Mouse (Mus musculus) hindbrain, postnatal 0 days (tissue): Measurements from ENCODE around the gene Neu1. TPM values are rescaled to one million over a fixed set of nuclear protein-coding genes. Genes with fewer than 3 reads are reported as not detected.

Experiments
- ATAC-seq: fragments of 200-750 bp; cut with Nextera tagmentation; 2 replicates; pipeline ENCODE4 v1.8.0; 2017; ENCODE audit warnings: mild to moderate bottlenecking, moderate TSS enrichment, moderate library complexity
- DNase-seq: peaks from one replicate; pipeline ENCODE4 v3.0.0-alpha.2; 2015; ENCODE audit warnings: low spot score
- H3K27ac ChIP-seq: fragments of 300-500 bp; sonication (generic); 2 replicates; pipeline ENCODE4 v1.5.1; 2014; ENCODE audit warnings: mild to moderate bottlenecking
- H3K27me3 ChIP-seq: fragments of 300-500 bp; sonication (generic); 2 replicates; pipeline ENCODE4 v1.6.1; 2014; ENCODE audit warnings: low read length, mixed read lengths; ENCODE audit not compliant: insufficient read depth
- H3K36me3 ChIP-seq: fragments of 300-500 bp; sonication (generic); 2 replicates; pipeline ENCODE4 v1.6.1; 2014; ENCODE audit warnings: low read length, mixed read lengths; ENCODE audit not compliant: insufficient read depth
- H3K4me1 ChIP-seq: fragments of 300-500 bp; sonication (generic); 2 replicates; pipeline ENCODE4 v1.6.1; 2014; ENCODE audit warnings: antibody characterized with exemption, low read length, mixed read lengths; ENCODE audit not compliant: insufficient read depth
- H3K4me2 ChIP-seq: fragments of 300-500 bp; sonication (generic); 2 replicates; pipeline ENCODE4 v1.6.1; 2014; ENCODE audit warnings: low read depth, mild to moderate bottlenecking, low read length, moderate library complexity, mixed read lengths
- H3K4me3 ChIP-seq: fragments of 300-500 bp; sonication (generic); 2 replicates; pipeline ENCODE4 v1.5.1; 2014; ENCODE audit warnings: low read length
- H3K9ac ChIP-seq: fragments of 300-500 bp; sonication (generic); replicated peaks from 2 replicates; pipeline ENCODE4 v1.6.1; 2014; ENCODE audit warnings: mild to moderate bottlenecking, low read length, moderate library complexity, mixed read lengths
- H3K9me3 ChIP-seq: fragments of 300-500 bp; sonication (generic); 2 replicates; pipeline ENCODE4 v1.6.1; 2016; ENCODE audit warnings: low read length, mixed read lengths
- CTCF ChIP-seq: IDR thresholded peaks from 2 replicates; pipeline ENCODE4 v1.5.1; 2016; ENCODE audit warnings: antibody characterized with exemption, control low read depth, low read depth
- WGBS: fragments of 180-500 bp; shearing (Covaris S2); extraction: QIAGEN DNeasy Blood & Tissue Kit; methylation state at CpG from one replicate; pipeline ENCODE4 v1.1.7; 2014; 5-methylcytosine and 5-hydroxymethylcytosine counted together
- polyA plus RNA-seq: library from polyadenylated mRNA; unstranded; fragments of >200 nt; fragmentation: Nextera tagmentation; extraction: Ambion mirVana; gene quantifications from 2 replicates; pipeline ENCODE4 v1.2.1, GENCODE M21; 2015
- total RNA-seq: library from RNA; depleted of rRNA; stranded (reverse); fragments of >200 nt; gene quantifications from 2 replicates; pipeline ENCODE4 v1.2.3, GENCODE M21; 2014

The Neu1 gene
- total and polyA plus RNA-seq, 2 experiments from 2014 or later = 43.1 to 50.9 TPM

DNA sequence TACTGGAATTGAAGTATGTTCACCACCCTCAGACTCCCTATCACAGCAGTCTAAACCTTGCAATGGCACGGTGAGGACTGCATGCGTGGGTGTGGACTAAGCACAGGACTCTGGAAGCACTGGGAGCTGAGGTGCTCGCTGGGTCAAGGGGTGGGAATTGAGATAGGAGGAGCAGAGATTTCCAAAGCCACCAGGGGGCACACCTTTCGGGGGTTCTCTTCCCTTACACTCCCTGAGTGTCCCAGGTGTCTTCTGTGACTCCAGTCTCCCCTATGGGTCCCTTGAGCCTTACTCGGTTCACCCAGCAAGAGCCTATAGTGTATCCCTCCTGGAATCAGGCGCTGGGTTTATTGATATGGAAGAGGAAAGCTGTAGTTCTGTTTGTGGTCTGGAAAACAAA is 8.1 kb upstream of the Neu1 start:
- H3K27me3 ChIP-seq = no peaks in the 10 kb centered on the region
- H3K4me1 ChIP-seq = no peaks in the 10 kb centered on the region
- no peak for DNase-seq
- H3K9me3 ChIP-seq = no peaks in the 10 kb centered on the region
- H3K27ac ChIP-seq = no peak overlapping the region
- WGBS = 56% methylated on average over 6 of the region's 6 CpGs
- no peaks in the 10 kb centered on the region for H3K36me3 ChIP-seq
- H3K4me3 ChIP-seq = no peak overlapping the region
- H3K9ac ChIP-seq = no peak overlapping the region
- H3K4me2 ChIP-seq = no peak overlapping the region
- TF ChIP-seq CTCF = peak; percentile 17; the same call in 1 of the 2 replicates
- no peak for ATAC-seq

DNA sequence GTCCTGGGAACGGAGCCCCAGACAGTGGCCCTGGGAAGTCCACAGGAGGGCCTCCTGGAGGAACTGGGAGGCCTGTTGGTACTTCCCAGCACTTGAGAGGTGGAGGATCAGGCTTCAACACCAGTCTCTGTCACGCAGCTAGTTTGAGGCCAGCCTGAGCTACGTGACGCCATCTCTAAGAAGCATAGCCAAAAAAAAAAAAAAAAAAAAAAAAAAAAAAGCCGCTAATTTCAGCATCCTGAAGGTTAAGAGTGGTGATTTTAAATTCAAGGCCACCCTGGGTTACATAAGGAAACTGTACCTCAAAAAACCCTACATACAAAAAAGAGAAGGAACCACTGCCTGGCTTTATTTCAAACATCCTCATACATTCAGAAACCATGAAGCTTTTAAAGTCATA is 6.8 kb upstream of the Neu1 start:
- H3K27me3 ChIP-seq = no peaks in the 10 kb centered on the region
- H3K4me2 ChIP-seq = no peak overlapping the region
- DNase-seq = no peak
- H3K4me3 ChIP-seq = no peak overlapping the region
- no peaks in the 10 kb centered on the region for H3K36me3 ChIP-seq
- 69% methylated on average over 5 of the region's 5 CpGs for WGBS
- no peak overlapping the region for H3K9ac ChIP-seq
- TF ChIP-seq CTCF = no peak
- no peak for ATAC-seq
- no peaks in the 10 kb centered on the region for H3K9me3 ChIP-seq
- no peaks in the 10 kb centered on the region for H3K4me1 ChIP-seq
- no peak overlapping the region for H3K27ac ChIP-seq

DNA sequence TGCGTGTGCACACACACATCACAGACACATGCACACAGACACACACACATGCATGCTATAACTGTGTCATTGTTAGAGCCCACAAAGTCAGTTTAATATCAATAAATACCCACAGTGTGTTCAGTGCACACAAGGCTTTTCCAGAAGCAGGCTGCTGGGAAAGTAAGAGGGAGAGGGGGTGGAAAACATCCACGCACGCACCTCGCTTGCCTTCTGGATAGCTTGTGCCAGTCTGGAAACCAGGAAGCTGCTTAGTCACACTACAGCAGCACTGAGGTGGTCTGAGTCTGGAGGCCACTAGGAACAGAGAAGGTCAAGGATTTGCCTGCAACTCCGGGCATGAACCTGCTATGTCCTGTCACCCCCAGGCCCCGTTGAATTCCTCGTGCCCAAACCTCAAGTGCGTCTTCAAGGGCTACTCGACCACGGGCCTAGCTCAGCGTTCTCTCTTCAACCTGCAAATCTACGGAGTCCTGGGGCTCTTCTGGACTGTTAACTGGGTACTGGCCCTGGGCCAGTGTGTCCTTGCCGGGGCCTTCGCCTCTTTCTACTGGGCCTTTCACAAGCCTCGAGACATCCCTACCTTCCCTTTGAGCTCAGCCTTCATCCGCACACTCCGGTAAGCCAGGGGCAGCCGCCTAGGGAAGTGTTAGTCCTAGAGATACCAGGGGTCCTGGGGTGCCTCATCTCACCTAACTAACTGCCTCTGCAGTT is 3.6 kb upstream of the Neu1 start:
- Histone ChIP-seq H3K4me2 (no peak overlapping the region), H3K9me3 (no peaks in the 10 kb centered on the region), H3K4me1 (no peaks in the 10 kb centered on the region), H3K9ac (no peak overlapping the region), H3K4me3 (no peak overlapping the region), H3K27ac (no peak overlapping the region), H3K27me3 (no peaks in the 10 kb centered on the region), H3K36me3 (no peaks in the 10 kb centered on the region)
- TF ChIP-seq CTCF = no peak
- DNase-seq = no peak
- ATAC-seq = no peak
- WGBS = 89% methylated on average over 18 of the region's 18 CpGs

DNA sequence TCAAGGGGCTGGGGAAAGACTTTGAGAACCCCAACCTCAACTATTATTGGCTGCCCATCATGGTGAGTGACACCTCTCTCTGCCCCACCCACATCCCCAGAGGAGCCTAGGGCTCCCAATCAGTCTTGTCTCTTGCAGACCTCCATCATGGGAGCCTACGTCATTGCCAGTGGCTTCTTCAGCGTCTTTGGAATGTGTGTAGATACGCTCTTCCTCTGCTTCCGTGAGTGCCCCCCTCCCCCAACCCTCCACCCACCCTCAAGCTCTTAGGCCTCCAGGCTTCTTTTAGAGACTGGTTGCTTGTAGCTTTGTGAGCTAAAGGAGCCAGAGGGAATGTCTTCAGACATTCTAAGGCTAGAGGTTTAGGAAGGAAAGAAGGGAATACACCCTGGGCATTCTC is 2.2 kb upstream of the Neu1 start:
- Histone ChIP-seq H3K27ac (no peak overlapping the region), H3K36me3 (0 out of 2 replicates have a peak, but pooled peaks cover 9% of the 10 kb centered on the region), H3K9me3 (no peaks in the 10 kb centered on the region), H3K4me2 (no peak overlapping the region), H3K4me3 (no peak overlapping the region), H3K4me1 (no peaks in the 10 kb centered on the region), H3K27me3 (no peaks in the 10 kb centered on the region), H3K9ac (no peak overlapping the region)
- DNase-seq (no peak), ATAC-seq (no peak)
- TF ChIP-seq CTCF = no peak
- WGBS = 72% methylated on average over 4 of the region's 4 CpGs

DNA sequence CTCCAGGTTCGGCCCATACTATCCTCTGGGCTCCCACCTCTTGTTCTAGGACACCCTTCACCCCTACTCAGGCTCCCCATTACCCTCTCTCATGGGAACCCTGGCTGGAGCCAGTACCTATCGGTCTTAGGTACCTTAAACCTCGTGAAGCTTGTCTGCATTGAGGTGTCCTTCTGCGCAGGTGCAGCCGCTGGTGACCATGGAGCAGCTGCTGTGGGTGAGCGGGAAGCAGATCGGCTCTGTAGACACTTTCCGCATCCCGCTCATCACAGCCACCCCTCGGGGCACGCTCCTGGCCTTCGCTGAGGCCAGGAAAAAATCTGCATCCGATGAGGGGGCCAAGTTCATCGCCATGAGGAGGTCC is 664 bp downstream of the Neu1 start:
- peak overlapping the region; percentile 80 for H3K27ac ChIP-seq
- peak overlapping the region; percentile 73 for H3K9ac ChIP-seq
- no peaks in the 10 kb centered on the region for H3K9me3 ChIP-seq
- 11% methylated on average over 14 of the region's 14 CpGs for WGBS
- ATAC-seq (peak; percentile 36), DNase-seq (peak; percentile 49)
- H3K4me1 ChIP-seq = no peaks in the 10 kb centered on the region
- peaks cover 20% of the 10 kb centered on the region for H3K36me3 ChIP-seq
- H3K4me3 ChIP-seq = peak overlapping the region; percentile 75
- H3K27me3 ChIP-seq = no peaks in the 10 kb centered on the region
- peak overlapping the region; percentile 88 for H3K4me2 ChIP-seq
- no peak for TF ChIP-seq CTCF

DNA sequence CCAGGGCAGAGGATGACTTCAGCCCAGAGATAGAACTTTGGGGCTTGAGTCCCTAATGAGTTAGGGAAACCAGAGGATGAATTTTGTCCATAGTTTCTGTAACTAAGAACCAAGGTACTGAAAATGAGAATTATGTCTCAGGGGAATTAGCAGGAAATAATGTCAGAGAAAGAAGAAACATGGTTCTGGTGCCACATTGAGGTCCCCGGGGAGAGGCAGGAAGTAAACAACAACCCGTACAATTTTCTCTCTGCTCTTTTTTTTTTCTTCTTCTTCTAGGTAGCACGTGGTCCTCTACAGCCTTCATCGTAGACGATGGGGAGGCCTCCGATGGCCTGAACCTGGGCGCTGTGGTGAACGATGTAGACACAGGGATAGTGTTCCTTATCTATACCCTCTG is 1.2 kb downstream of the Neu1 start:
- H3K36me3 ChIP-seq = peaks cover 20% of the 10 kb centered on the region
- ATAC-seq = no peak
- no peaks in the 10 kb centered on the region for H3K9me3 ChIP-seq
- WGBS = 83% methylated on average over 8 of the region's 8 CpGs
- DNase-seq = no peak
- no peak for TF ChIP-seq CTCF
- H3K9ac ChIP-seq = peak overlapping the region; percentile 73
- H3K27me3 ChIP-seq = no peaks in the 10 kb centered on the region
- H3K27ac ChIP-seq = no peak overlapping the region
- no peaks in the 10 kb centered on the region for H3K4me1 ChIP-seq
- peak overlapping the region; percentile 75 for H3K4me3 ChIP-seq
- H3K4me2 ChIP-seq = peak overlapping the region; percentile 88

DNA sequence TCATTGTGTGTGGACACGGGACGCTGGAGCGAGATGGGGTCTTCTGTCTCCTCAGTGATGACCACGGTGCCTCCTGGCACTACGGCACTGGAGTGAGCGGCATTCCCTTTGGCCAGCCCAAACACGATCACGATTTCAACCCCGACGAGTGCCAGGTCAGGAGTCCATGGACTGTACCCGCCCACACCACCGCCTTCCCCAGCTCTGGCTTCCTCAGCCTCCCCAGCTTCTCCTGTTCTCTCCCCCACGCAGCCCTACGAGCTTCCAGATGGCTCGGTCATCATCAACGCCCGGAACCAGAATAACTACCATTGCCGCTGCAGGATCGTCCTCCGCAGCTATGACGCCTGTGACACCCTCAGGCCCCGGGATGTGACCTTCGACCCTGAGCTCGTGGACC is 3.0 kb downstream of the Neu1 start:
- no peak overlapping the region for H3K27ac ChIP-seq

More for the DNA sequence above, 3.0 kb downstream of the Neu1 start:
- Histone ChIP-seq H3K4me2 (no peak overlapping the region), H3K36me3 (peaks cover 20% of the 10 kb centered on the region), H3K9ac (no peak overlapping the region), H3K4me3 (no peak overlapping the region), H3K4me1 (no peaks in the 10 kb centered on the region), H3K9me3 (no peaks in the 10 kb centered on the region), H3K27me3 (no peaks in the 10 kb centered on the region)
- ATAC-seq = no peak
- no peak for DNase-seq
- 68% methylated on average over 24 of the region's 24 CpGs for WGBS
- TF ChIP-seq CTCF = no peak
